Mouse (Mus musculus) adrenal gland, postnatal 10 days (tissue): ENCODE measurements at regions not wholly inside any gene's neighbourhood (a gene's known extent, or its start where the extent isn't known, plus 50 kb on each side); places are given as distances from the start of the nearest gene placed in this dataset.
A peak's percentile ranks its signal among the peaks of the same experiment; 100 is the strongest.

Experiments used
- DNase-seq: peaks from one replicate; pipeline ENCODE4 v3.0.0; 2021; ENCODE audit warnings: mixed read lengths

GRCm38 (mm10) chr3:34522054-34522684 is 128.0 kb upstream of the Sox2 start:
- no peak for DNase-seq

DNA sequence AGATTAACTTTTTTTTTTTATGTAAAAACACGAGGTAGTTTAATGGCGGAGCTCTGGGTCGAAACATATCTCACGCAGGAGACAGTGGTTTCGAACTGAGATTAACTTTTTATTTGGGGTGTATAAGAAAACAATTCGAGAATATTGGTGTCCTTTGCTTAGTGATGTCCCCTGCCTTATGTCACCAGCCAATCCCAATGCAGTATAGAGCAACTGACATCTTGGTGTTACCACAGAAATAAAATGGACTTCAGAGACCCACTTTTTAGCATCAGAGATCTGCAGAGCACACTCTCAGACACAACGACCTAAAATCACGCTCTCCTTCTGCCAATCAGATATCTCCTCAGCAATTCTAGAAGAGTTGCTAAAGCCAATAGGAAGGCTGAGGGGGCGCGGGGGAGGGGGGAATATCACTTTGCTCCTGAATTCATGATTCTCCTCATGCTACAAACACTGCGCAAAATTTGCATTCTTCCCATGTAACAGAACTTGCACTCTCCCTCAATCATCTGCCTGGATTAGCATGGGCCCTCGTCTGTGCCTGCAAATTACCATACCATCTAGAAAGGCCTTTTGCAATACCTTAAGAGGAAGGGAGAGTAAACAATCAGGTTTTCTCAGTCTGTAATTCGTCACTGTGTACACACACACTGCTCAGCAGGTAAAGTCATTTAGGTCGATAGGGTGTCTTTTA is 128.7 kb upstream of the Sox2 start:
- DNase-seq = no peak

DNA sequence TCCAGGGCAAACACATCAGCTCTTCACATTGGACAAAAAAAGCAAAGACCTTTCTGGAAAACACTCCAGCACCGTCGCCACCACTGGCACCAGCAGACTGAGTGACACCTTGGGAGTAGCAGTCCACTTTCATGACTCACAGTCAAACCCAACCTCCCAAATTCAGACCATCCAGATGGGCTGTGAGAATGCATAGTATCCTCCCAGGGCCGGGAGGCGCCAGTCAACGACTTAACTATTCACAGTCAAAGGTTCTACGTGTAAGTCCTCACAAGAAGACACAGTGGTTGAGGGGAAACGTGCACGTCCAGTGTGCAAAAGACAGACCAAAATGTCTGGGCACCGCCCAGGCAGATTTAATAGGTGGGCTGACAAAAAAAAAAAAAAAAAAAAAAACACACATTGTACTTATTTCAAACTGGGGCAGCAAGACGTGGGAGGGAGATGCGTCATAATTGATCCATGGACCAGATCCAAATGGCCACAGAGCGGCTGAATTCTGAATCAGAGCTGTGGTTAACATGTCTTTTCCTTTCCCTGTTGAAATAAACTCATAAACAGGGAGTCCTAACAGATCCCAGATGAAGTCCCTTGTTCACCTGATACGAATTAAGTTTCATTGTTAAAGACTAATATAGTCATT is 137.6 kb upstream of the Sox2 start:
- DNase-seq = no peak

DNA sequence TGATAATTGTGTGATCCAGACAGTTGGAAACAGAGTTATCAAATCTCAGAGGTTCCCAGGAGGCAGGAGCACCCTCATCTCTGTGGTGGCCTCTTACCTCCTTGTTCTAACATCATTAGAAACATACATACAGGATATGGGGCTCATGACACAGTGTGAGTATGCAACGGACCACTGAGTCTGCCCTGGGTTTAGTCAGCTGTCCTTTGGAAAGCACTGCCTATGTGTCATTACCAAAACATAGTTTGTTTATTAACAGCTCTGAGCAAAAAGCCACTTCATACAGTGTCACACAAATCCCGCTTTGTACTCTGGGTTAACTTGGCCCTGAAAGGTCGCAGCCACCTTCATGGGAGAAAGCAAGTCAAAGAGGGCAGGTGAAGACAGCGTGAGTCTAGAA is 139.5 kb upstream of the Sox2 start:
- DNase-seq = no peak

GRCm38 (mm10) chr3:34509160-34509559 is 141.0 kb upstream of the Sox2 start:
- no peak for DNase-seq

DNA sequence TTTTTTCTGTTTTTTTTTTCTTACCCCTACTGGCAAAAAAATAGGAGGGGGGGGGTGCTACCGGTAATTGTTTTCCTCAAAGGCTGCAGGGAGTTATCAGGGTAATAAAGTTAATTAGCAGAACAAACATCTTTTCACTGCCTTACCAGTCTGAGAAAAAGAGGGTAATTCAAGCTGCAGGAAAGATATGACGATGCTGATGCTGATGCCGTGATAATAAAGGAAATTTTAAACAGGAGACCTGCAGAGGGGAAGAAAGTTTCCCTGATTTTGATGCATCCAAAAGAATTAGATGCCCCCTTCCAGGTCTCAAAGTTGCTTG is 145.7 kb upstream of the Sox2 start:
- no peak for DNase-seq

- no peak for DNase-seq
These were observed 146.2 kb upstream of the Sox2 start for GRCm38 (mm10) chr3:34503874-34504572.

DNA sequence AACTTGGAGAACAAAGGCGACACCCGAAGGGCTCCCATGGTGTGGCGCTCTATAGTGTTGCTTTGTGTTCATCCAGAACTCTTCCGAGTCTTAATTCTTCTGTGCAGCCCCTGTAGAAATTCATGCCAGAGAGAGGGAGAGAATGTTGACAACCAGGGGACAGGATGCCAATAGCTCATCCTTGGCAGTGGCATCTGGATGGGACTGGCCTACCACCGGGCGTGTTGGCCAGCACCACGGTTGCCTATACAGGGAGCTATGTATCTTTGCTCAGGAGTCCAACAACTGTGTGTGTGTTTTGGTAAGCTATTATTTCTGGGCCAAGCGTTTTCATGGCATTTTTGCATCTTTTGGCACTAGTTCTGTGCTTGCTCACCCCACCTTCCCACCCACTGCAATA is 153.4 kb upstream of the Sox2 start:
- no peak for DNase-seq

- no peak for DNase-seq
These were observed 154.6 kb upstream of the Sox2 start for GRCm38 (mm10) chr3:34495615-34496014.

- DNase-seq = no peak
These were observed 156.3 kb upstream of the Sox2 start for GRCm38 (mm10) chr3:34493921-34494320.

GRCm38 (mm10) chr3:34489008-34489407 is 161.2 kb upstream of the Sox2 start:
- no peak for DNase-seq

DNA sequence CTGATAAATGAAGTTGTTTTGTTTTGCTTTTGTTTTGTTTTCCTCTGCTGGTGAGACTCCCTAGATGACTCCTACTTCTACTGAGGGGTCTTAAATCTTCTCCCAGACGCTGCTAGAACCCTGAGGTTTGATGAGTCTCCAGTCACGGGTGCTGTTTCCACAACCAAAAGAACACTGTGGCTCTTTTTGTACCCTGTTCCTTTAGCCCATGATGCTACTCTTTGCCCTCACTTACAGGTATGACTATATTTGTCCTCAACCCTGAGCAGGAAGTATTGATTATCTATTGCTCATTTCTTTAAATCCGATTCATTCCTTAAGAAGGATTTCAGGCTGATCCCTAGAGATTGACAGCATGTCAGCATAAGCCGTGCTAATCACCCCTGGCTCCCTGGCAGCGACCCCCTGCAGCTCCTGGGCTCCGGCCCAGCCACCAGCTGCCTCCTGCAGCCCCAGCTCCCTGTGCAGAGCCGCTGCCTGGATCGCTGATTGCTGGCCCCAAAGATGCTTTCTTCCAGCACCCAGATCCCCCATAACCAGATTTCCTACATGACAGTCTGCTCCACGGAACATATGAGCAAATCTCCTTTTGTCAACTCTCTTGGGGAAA is 163.7 kb upstream of the Sox2 start:
- no peak for DNase-seq

DNA sequence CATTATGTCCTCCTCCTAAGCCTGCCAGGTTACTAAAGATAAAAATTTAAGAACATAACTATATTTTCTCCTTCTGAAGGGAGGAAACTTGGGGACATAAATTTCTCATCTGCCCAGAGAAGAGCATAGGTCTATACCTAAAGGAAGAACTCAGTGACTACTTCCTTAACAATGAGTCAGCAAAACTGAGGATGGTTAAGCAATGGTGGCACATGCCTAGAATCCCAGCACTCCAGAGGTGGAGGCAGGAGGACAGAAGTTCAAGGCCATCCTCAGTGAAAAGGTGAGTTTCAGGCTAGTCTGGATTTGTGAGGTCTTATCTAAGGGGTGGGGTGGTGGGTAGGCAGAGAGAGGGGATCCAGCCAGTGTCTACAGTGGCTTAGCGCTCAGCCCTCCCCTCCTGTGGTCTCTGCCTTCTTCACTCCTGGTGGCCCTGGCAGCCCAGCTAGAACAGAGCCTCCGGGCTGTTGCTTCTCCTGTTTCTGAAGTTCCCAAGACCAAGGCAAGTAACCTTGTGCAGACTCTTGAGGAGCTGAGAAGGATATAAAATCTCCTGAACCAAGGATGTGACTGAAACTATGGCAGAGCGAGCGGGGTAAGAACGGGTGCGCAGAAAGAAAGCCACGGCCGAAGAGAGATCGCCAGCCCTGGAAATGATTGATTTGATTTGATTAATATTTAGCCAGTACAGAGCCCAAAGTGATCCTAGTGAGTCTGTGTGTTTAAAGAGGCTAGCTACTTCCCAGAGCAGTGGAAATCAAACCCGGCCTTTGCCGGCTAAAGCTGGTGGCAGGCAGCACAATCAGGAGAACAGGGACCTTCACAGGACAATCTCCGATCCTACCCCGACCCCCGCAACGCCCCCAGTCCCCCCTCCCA is 164.6 kb upstream of the Sox2 start:
- DNase-seq = no peak

DNA sequence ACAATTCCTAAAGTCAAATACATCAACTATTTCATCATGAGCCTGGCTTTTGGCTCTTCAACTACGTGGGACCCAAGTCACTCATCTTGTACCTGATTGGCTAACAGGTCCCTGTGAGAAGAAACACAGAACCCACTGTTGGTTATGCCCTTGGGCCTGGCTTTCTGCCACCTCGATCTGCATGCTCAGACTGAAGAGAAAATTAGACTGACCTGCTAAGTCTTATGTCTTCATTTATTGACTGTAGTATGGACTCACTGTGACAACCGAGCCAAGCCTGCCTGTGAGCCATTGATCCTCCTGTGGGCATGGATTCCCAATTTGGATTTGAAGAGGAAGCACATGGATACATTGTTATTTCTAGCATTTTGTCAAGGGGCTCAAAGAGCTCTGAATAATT is 166.3 kb upstream of the Sox2 start:
- no peak for DNase-seq

- DNase-seq = no peak
These were observed 168.1 kb upstream of the Sox2 start for GRCm38 (mm10) chr3:34481821-34482713.

DNA sequence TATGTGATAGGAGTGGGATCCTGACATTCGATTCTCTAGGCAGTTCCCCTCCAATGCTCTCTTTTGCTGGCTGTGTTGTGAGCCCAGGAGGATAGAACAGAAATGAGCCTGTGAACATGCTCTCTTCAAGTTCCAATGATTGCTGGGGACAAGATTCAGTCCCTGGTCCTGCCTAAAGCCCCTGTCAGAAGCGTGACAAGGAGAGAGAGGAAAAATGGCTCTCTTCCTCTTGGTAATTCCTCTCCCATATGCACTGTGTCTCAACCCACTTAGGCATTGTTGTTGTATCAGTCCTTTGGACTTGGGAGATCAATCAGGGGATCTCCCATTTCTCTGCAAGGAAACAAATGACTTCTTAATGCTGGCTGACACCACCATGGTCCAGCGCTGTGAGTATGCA is 168.9 kb upstream of the Sox2 start:
- no peak for DNase-seq

DNA sequence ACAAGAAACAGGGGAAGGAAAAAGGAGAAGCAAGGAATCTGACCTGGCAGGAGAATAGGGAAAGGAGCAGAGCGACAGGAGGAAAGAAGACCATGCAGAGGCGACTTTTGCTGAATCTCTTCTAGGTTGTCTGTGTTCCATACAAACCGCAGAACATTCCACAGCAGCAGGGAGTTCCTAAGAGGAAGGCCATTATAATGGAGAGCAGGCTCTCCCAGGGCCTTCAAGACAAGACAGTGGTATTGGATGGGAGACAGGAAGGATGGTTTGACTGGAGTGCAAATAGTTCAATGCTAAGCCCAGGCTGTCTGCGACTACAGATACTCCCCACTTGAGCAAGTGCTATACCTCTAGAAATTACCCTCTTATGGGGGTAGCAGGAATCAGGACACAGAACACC is 176.1 kb upstream of the Sox2 start:
- DNase-seq = no peak

GRCm38 (mm10) chr3:34470721-34471120 is 179.5 kb upstream of the Sox2 start:
- peak; percentile 24 for DNase-seq

GRCm38 (mm10) chr3:34469946-34470345 is 180.3 kb upstream of the Sox2 start:
- DNase-seq = no peak

DNA sequence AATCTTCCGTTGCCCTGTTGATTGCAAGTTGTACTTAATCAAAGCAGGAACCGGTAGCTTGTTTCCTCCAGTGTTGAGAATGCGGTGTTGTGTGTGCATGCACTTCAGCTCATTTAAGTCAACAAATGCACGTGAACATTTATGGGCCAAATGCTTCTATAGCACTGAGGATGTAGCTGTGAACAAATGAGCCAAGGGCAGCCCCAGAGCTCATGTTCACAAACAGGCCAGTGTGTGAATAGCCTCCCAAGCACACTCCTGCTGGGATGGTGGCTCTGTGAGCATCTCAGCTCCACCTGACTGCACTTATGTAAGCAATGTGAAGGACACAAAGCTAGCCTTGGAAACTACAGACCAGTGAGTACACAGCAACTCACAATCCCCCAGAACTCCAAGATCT is 183.9 kb upstream of the Sox2 start:
- no peak for DNase-seq
